Mouse (Mus musculus) retina, adult 2 months (tissue): Measurements from ENCODE around the gene Marcks.

Source experiments
- DNase-seq: peaks from one replicate; pipeline ENCODE4 v3.0.0-alpha.2; 2012; ENCODE audit warnings: low read depth, low spot score

The Marcks gene

DNA sequence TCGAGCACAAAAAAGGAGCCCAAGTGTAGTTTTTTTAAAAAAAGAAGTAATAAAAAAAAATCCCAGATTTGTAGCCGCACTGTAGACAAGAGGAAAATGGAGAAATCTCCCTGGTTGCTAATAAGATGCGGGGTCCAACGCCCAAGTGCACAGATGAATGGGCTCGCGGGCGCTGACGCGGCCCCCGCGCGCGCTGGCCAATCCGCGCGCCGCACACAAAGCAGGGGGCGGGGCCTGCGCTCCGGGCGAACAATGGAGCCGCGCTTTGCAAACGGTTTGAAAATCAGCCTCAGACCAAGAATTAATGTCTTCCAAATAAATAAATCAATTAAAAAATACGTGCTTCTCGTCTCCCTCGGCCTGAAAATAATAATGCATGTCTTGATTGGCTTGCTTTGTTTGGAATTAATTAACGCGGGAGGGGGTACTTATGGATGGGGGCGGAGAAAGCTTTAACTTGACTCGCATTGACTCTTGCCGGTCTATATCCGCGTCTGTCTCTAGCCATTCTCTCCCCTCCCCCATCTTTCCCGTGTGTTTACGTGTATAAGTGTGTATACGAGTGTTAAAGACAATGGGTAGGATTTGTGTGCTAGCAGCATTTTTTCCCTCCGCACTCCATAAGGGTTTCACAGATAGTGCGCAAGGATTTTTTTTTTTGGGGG lies at the start of gene Marcks:
Gene Marcks, minus strand, starts transcription at position 143 of the 665 bp plus-strand sequence.
- peak; percentile 53 for DNase-seq

GRCm38 (mm10) chr10:37177071-37177470 lies 38.4 kb upstream of the Marcks start:
- DNase-seq = no peak

GRCm38 (mm10) chr10:37172416-37172950 lies 33.8 kb upstream of the Marcks start:
- no peak for DNase-seq

GRCm38 (mm10) chr10:37171711-37172415 lies 33.1 kb upstream of the Marcks start:
- no peak for DNase-seq

GRCm38 (mm10) chr10:37170878-37171277 lies 32.2 kb upstream of the Marcks start:
- no peak for DNase-seq

GRCm38 (mm10) chr10:37170466-37170865 lies 31.7 kb upstream of the Marcks start:
- DNase-seq = no peak

DNA sequence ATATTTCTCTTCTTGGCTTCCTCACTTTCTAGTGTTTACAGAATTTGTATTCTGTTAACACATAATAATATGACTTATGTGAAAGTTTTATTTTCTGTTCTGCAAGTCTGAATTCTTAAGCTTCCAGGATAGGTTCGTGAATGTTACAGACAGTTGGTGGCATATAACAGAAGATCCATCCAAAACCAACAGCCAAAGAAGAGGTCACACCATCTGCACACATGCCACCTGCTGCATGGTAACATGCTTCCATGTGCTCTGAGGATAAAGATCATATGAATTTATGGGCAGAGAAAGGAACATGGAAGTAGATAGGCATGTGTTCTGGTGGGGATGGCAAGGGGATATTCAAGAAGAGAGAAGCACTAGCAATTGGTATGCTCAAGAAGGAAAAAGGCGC lies 28.8 kb upstream of the Marcks start:
- DNase-seq = no peak

DNA sequence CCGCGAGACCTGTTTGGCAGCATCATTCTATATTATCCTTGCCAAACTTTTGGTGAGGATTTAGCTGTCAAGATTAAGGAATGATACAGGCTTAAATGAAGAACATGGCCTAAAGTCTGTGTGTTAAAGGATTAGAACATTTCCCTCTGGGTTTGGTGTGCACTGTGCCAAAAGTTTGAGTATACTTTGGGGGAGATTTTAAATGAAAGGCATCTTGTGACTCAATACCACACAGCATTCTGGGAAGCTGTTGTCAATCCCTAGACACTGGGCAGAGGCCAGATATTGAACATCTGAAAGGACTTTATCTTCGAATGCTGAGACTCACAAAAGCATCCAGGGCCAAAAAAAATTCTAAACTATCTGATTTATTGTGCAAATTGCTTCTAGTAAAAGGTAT lies 21.0 kb upstream of the Marcks start:
- no peak for DNase-seq

GRCm38 (mm10) chr10:37157156-37157555 lies 18.4 kb upstream of the Marcks start:
- no peak for DNase-seq

DNA sequence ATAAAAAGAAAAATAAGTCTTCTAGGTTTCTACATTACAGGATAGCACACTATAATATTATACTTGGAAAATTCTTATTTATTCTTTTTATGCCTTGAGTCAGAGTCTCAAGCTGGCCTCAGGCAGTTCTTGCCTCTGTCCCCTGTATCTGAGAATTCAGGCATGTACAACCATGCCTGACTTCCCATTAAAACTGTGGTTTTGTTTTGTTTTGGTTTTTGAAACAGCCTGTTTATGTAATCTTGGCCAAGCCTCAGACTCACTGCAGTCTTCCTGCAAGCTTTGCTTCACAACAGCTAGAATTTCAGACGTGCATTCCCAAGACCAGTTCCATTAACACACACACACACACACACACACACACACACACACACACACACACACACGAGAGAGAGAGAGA lies 16.4 kb upstream of the Marcks start:
- DNase-seq = no peak

DNA sequence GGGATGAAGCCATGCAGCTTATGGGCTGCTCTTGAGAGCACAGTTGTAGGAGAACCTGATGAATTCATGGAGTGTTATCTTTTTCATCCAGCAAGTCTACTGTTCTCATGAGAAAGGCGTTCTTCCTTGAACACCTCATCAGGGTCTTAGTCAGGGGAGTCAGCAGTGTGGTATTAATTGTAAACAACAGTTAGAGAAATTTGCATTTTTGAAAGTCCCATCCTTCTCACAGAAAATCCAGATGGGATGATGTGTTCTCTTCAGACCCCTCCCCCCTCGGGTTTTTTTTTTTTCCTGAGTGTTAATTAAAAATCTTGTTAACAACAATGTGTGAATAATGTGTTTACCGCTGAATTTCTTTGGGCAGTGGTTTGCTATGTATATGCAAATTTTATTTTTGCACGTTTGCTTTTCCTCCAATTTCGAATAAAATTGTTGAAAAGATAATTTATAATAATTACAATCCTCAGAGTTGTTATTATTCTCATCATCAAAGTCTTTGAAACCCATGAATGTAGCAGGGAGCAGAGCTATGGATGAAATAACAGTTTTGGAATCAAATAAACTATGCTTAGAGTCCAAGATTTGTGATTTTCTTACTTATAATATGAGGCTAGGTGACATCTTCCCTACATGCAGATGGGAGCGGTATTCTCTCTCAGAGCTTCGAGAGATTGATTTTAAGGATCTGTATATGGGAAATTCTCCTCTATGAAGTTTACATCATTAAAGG lies 13.0 kb upstream of the Marcks start:
- DNase-seq = no peak

GRCm38 (mm10) chr10:37148016-37148415 lies 9.3 kb upstream of the Marcks start:
- DNase-seq = no peak

GRCm38 (mm10) chr10:37145456-37145855 lies 6.7 kb upstream of the Marcks start:
- DNase-seq = no peak

GRCm38 (mm10) chr10:37141621-37142020 lies 2.9 kb upstream of the Marcks start:
- DNase-seq = no peak

GRCm38 (mm10) chr10:37140736-37141451 lies 2.2 kb upstream of the Marcks start:
- DNase-seq = peak; percentile 65

DNA sequence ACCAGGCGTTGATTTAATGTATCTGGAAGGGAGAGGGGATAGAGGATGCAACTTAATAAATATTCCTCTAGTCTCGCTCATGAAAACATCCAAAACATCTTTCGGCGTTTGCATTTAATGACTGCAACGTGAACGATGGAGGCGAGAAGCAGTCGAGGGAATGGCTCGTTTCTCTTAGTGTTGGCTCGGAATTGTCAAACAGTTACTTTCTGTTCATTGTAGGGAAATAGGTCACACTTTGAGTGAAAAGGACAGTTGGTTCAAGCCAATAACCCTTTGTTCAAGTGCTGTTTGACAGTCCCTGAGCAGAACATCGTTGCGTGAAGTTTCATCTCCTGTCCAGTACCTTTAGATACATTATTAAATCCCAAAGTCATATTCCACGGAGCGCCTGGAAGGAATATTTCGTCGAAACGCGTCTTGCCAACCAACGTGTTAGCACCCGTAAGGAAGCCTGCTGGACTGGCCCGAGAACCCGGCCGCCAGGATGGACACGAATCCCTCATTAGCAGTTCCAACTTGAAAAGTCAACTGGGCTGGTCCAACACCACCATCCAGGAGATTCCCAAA lies 1.5 kb upstream of the Marcks start:
- DNase-seq = no peak

DNA sequence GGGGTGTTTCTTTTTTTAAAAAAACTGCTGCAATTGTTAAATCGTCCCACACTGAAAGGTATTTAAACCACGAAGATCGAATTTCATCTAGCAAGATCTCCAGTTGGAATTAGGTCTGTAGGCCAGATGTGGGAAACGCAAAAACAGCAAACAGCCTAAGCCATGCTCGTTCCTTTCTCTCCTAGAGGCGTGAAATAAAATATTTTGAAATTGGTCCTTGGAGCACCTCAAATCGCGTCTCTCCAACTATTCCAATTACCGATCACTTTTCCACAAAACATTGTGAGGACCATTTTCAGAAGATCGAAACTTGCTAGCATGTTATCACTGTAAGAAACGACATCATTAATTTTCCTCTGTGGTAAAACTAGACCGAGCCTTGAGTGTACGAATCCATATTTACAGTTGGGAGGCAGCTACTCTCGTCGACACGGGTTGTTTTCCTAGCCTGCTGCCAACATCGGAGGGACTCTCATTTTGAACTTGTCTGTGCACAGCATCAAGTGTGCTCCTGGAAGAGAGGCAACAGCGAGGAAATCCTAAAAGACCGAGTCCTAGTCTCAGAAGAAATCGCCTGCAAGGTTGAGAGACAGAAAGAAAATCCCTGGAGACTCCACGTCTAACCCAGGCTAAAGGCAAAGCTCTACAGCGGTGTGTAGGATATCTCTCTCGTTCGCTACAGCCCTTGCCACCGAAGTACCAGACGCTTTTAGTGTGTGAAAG lies 884 bp upstream of the Marcks start:
- DNase-seq = no peak

- DNase-seq = no peak
These were observed 399 bp downstream of the Marcks start for GRCm38 (mm10) chr10:37138311-37138731.

DNA sequence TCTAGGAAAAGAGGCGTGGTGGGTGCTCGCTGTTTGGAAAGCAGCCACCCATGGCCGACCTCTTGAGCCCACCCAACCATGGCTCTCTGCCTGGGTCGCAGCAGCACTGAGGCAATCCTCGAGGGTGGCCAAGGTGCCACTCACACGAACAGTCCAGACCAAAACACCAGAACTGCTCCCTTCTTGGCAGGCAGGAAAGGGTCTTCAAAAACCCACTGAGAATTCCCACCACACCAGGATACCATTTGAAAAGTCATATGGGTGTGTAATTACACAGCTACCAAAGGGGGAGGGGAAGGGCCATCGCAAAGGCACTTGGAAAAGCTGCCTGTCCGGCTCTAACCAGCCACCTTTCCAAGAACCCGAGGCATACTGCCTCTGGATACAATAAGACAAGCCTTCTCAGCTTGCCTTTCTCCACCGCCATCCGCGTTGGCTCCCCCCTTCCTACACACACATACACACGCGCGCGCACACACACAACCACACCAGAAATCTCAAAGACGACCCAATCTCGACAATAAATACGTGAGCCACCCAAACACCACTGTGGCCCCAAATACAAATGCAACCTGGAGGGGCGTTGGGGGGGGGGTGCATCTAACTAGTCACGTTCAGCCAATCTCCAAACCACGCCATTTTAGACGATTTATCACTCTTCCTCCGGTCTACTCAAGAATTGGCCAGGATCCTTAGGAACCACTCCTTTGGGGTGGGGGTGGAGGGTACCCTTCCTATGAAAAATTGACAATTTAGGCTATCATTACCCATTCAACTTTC lies 999 bp downstream of the Marcks start:
- peak; percentile 15 for DNase-seq

DNA sequence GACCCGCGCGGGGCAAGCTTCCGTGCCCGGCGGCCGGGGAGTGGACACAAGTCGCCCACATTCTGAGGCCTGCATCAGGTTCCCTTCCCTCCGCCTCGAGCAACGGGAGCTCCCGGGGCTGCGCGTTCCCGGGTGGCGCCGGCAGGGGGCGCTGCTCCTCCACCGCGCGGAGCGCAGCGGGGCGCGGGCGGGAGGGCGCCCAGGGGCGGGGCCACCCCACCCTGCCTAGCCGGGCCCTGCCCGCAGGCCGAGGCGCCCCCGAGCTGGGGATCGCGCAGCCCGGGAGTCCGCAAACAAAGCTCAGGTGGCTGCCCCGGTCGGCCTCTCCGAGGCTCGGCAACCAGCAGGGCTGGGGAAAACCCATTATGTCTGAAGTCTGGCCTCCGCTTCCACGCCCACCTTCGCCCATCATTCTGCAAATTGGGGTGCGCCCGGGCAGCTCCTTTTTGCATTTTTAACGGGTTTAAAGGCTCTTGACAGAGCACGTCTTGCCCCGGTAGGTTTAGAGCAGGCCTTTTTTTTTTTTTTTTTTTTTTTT lies 1.7 kb downstream of the Marcks start:
- DNase-seq = peak; percentile 78
